Mouse (Mus musculus) urinary bladder, postnatal 10 days (tissue): ENCODE data around the gene Ccdc73.

Experiments used
- DNase-seq: peaks from one replicate; pipeline ENCODE4 v3.0.0; 2022; ENCODE audit warnings: low spot score

The Ccdc73 gene

DNA sequence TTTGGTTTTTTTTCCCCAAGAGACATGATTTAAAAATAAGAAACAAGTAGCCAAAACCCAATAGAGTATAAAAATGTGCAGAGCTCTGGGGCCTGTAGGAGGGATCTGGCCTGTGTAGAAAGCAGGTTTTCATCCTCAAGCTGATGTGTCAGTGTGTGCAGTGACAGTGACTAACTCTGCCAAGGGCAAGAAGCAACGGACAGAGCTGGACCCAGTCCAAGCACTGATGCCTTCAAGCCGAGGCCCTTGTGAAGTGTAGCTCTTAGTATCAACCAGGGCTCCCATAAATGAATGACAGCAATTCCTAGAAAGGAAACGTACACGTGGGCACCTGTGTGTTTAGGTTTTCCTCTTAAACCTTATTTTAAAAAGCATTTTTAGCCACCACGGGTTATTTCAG lies 161.2 kb downstream of the Ccdc73 start:
- DNase-seq = no peak

- no peak for DNase-seq
These were observed 162.9 kb downstream of the Ccdc73 start for GRCm38 (mm10) chr2:105030505-105030904.

- no peak for DNase-seq
These were observed 166.5 kb downstream of the Ccdc73 start for GRCm38 (mm10) chr2:105034084-105034483.

GRCm38 (mm10) chr2:105035985-105036384 lies 168.4 kb downstream of the Ccdc73 start:
- DNase-seq = no peak

DNA sequence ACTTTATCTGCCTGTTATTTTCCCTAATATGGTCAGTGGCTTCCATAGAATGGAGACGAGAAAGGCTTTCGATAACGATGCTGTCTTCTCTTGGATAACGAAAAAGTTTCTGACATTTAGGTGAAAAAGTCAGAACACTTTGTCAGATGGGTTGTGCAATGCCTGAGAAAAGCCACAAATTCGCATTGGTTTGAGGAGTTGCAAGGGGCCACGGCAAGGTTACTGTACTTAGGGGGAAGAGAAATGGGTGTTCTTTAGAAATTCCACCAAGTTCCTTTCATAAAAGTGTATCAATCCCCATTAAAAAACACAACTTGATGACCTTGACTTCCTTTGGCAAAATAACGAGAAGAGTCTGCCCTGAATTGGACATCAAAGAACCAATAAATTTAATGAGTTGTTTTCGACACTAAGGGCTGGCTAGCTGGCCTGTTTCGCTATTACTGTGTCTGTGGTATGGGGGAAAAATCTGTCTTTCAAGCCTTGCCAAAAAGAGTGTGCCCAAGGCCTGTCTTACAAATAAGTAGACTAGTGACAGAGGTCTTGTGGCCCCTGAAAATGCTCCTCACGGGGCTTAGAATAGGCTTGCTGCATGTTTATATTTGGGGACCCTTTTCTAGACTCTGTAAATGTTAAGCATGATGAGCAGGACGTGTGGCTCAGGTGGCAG lies 168.9 kb downstream of the Ccdc73 start:
- DNase-seq = no peak

GRCm38 (mm10) chr2:105037956-105038569 lies 170.5 kb downstream of the Ccdc73 start:
- no peak for DNase-seq

GRCm38 (mm10) chr2:105038879-105039278 lies 171.3 kb downstream of the Ccdc73 start:
- no peak for DNase-seq

GRCm38 (mm10) chr2:105040859-105041258 lies 173.3 kb downstream of the Ccdc73 start:
- no peak for DNase-seq

DNA sequence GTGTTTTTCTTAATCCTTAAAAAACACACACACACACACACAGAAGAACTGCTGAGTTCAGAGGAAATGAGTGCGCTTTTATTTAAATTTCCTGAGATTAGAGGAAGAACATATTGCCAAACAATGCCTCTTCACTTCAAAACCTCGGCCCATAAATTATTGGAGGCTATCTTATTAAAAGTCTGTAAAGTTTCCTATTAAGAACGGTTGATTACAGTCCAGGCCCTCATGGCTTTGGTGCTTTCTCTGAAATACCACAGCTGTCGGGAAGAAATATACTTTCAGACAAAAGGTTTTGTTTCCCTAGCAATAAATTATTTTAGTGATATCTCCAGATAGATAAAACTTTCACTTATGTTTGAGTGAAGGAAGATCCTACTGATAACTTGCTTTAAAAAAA lies 175.5 kb downstream of the Ccdc73 start:
- DNase-seq = no peak

GRCm38 (mm10) chr2:105048301-105048700 lies 180.7 kb downstream of the Ccdc73 start:
- no peak for DNase-seq

DNA sequence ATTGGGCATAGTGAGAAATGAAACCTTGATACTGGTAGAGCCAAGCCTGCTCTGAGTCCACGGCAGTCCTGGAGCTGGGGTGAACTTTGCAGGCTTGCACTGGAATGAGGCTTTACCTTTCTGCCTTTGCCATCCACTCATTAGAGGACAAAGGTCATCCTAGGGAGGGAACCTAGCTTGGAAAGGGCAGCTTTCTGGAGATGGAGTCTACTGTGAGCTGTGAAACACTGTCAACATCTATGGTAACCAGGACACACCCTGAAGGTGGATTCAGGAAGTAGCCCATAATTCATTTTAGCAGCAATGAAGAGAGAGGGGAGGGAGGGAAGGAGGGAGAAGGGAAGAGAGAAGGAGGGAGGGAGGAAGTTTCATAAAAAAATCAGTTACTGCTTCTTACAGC lies 187.9 kb downstream of the Ccdc73 start:
- no peak for DNase-seq

- DNase-seq = no peak
These were observed 191.0 kb downstream of the Ccdc73 start for GRCm38 (mm10) chr2:105058577-105059116.

DNA sequence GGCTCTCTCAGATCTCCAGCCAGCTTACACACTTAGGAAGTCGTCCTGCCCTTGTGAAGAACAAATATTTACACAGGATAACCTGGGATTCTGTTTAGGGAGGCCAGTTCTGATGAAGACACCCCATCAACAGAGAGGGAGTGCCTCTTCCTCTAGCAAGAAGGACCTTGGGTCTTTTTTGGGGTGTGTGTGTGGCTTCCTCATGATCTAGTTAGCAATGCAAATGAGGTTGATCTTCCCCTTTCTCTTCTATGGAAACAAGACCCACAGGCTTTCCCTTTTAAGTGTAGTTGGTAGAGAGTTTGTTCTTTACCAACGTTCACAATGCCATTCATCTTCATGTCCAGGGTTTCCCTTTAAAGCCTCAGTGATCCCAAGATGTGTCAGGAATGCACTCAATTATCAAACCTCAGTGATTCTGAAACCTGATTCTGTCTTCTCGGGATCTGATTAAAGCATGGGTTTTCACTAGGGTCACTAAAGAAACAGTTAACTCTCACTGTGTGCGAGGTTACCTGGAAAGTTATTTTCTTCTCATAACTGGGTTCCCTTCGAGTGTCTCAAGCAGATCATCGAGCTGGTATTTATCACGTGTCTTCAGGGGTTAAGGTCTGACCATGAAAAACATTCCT lies 195.3 kb downstream of the Ccdc73 start:
- no peak for DNase-seq
